Mouse (Mus musculus): Measurements from ENCODE around the gene 1700025G04Rik.
"Not testable (repeated sequence)": the region's sequence is repeated elsewhere in the genome, so short reads cannot be mapped to it uniquely, and the experiment has no call there.

1700025G04Rik gene

DNA sequence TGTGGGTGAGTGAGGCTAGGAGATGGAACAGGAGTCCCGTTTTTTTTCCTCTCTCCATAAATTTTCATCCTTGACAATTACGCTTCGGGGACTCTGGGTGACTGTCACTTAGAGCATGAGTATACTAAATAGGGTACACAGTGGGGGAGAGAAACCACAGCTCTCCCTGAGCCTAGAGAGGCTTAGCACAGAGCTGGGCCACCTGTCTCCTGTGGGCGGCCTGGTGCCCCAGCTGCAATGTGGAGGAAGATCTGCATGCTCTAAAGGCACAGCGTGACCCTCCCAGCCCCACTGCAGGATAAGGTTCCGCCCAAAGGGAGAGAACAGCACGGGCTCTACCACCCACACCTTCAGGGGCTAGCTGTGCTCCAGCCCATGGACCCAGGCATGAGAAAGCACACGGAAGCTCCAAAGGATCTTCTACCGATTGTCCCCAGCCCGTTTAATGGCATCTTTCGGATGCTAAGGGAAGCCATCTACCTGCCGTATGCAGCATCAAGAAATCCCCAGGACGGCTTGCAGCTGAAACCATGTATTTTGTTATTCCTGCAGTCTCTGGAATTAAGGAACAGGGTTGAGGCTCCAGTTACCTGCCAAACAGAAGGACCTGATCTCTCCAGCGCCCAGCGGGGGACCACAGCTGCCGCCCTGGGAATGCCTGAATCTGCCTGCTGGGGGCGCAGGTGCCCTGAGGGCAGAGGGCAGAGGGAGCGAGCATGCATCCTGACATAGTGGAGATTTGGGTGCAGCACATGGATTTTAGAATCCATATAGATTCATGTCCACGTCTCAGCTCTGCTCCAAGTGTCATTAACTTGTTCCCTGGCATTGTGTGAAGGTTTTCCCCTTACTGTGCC, 243.8 kb downstream of the 1700025G04Rik start:
- peak; percentile 40 for DNase-seq

DNA sequence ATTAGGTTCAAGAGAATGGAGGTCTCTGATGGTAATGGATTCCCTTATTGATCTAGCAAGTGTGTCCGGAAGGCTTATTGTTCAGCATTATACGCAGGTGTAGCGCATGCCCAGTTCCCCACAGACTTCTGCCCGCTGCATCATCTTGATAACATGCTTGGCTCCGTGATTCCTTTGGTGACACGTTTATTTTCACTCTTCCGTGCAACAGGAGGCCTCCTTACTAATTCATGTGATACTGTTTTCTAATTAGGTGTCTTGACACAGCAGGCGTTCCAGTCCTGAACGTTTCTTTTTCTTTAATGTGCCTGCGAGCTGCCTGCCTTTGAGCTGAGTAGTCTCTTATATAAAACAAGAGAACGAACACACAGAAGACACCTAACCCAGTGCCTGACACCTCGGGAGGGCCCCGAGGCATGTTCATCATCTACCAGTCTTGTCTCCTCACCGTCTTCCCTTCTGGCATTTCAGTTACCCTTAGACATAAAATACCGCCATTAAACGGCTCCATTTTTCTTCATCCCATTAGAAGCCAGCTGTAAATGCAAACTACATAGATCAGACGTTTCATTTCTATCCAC, 244.6 kb downstream of the 1700025G04Rik start:
- DNase-seq, result no peak

DNA sequence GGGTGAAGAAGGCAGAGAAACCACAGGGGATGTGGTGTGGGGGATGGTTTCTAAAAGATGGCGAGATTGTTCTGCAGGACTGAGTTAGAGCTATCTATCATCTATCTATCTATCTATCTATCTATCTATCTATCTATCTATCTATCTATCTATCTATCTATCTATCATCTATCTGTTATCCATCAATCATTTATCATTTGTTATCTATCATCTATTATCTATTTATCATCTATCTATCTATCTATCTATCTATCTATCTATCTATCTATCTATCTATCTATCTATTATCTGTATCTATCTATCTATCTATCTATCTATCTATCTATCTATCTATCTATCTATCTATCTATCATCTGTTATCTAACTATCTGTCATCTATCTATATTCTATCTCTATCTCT, 249.6 kb downstream of the 1700025G04Rik start:
- not testable (repeated sequence) for DNase-seq

DNA sequence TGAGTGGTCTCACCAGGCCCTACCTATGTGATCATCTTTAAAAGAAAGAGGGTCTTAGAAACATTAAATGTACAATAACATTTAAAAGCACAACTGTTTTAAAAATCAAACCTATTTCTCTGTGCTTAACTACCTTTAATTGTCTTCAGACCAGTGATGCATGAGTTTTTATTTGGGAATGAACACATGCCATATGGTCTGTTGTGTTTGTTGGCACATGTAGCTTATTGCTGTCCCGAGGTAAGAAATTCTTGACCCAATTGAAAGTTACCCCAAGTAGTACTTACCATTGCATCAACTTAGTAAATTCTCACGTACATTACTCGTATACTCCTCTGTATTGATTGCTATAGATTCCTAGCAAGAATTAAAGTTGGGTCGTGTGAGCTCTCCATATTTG, 254.7 kb downstream of the 1700025G04Rik start:
- peak; percentile 87 for DNase-seq

DNA sequence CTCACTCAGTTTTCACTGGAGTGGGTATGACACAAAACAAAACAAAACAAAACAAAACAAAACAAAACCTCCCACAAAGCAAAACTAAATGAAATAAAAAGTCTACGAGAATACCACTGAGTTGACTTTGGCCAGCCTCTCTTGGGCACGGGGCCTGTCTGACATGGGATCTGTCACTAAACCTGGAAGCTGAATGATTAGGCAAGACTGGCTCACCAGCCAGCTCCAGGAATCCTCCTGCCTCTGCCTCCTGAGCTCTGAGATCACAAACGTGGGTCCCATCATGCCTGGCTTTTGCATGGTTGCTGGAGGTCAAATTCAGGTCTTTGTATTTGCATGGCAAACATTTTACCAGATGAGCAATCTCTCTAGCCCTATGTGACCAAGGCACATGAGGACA, 258.1 kb downstream of the 1700025G04Rik start:
- DNase-seq, result no peak

DNA sequence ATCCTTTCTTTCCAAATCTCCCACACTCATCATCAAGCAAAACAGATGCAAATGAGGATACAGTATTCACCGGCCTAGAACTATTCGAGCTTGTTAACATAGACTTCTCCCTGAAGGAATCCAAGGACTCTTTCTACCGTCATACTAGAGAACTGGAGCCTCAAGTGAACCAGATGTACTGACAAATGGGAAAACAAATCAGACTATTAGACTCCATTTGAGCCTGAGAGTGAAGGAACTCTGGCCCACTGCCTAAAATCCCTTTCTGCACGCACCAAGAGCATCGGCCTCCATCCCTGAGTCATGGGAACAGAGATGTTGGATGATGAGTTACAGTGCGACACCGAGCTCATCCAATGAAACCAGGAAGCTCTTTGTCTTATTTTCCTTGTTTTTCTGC, 264.9 kb downstream of the 1700025G04Rik start:
- DNase-seq, result no peak

DNA sequence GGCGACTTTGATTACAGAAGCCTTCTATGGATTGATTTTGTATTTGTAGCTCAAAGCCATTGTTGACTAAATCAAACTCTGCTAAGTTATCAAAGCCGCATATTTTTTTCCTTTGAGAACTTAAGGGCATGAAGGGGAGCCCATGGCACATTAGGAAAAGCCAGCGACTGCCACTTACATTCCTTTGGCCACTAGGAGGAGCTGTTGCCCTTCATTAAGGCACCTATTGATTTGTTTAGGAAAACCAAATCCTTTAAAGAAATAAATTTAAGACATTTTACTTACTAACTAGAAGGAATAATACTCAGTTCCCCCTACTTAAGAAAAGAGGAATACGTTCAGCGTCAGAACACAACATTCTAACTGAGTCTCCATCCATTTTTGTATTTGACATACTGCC, 269.5 kb downstream of the 1700025G04Rik start:
- DNase-seq, result peak; percentile 83

DNA sequence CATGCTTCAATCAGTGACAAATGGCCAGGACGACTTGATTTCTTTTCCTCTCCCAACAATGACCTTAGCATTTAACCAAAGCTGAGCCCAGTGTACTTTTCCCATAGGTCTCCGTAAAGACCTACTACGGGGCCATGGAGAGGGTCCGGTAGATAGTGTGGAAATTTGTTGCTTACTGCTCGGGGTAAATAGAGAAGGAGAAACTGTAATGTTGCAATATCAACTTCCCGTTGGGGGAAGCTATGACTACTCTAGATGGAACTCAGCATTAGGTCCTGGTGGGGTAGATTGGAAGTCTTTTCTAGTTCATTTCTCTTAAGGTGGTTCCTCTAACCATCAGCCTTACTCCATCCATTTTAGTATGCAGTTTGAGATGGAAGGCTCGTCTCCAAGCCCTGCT, 270.7 kb downstream of the 1700025G04Rik start:
- DNase-seq, result no peak

DNA sequence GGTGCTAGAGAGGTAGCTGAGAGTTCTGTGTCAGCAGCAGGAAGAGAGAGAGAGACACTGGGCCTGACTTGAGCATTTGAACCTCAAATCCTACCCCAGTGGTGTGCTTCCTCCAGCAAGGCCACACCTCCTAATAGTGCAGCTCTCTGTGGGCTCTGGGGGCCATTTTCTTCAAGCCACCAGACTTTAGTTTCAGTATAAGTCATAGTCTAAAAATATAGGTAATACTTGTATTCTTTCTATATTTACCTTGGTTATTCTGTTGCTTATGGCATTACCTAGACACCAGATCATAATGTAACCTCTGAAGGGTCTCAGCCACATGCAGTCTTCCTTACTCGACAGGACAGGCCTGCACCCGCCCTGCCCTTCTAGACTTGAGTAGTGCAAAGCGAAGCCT, 273.9 kb downstream of the 1700025G04Rik start:
- DNase-seq, result no peak

DNA sequence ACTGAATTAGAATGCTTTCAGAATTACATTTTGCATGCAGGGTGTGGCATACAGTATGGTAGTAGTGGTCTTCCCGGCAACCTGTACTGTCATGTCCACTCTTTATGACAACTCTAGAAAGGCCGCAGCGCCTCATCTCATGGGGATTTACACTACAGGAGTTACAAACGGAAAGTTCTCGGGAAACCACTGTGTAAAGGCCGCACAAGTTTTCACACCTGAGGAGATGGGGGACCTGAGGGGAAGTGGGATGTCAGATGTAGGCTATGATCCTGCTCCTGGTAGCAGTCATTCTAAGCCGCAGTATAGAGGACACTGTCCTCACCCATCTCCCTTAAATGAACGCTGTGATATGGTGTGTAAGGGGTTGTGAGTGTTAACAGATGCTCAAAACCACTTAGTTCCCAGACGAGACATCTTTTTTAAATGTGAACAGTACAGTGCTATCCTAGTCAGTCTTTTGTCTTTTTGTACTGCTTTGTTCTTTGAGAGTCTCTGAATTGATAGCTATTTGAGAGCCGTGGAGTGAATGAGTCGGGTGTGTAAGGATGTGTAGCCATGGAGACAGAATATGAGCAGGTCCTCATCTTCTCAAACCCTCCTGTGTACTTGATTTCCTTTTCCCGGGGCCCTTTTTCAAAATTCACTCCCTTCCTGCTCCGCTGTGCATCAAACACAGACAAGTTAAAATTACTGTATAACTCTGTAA, 277.8 kb downstream of the 1700025G04Rik start:
- no peak for DNase-seq

DNA sequence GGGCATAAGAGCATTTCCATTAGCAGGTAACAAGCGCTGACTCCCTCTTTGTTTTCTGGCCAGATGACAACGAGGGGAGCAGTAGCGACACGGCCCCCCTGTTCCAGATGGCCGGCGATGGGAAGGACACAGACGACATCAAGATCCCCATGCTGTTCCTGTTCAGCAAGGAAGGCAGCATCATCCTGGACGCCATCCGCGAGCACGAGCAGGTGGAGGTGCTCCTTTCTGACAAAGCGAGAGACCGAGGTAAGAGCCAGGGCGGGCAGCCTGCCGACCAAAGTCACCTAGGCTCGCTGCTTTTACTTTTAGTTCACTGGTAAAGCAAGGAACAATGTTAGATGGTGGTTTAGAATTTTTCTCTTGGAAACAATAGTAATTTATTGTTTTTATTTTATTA, 278.5 kb downstream of the 1700025G04Rik start:
- peak; percentile 17 for DNase-seq

DNA sequence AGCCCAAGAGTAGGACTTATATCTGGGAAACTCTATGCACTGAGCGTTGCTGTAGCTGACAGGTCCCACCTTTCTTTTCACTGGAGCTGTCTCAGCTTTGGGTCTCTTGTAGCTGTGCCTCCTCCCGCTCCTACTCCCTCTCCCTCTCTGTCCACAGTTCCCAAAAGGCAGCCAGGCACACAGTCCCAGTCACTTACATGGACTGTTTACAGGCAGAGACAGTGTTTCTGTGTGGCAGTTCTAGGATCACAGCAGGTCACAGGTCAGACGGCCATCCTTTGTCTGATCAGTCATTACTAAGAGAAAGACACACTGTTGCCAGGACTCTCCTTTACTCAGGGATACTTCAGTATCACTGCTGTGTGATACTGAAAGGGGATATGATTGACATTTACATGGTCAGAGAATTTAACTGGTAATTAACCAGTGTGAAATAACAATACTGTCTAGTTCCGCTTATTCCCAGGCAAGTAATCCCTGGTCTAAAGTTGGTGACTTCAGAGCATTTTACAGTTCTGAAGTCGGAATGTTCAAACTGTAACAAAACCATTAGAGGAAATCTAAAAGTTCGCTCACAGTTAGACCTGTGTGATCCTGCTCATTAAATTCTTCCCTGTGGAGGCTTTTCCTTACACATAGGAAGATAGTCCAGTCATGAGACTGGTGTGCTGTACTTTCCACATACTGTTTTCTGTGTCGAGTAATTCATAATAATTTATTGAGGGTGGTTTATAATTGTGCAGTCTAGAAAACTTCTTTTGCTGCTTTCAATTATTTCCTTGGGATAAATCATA, 279.1 kb downstream of the 1700025G04Rik start:
- no peak for DNase-seq

DNA sequence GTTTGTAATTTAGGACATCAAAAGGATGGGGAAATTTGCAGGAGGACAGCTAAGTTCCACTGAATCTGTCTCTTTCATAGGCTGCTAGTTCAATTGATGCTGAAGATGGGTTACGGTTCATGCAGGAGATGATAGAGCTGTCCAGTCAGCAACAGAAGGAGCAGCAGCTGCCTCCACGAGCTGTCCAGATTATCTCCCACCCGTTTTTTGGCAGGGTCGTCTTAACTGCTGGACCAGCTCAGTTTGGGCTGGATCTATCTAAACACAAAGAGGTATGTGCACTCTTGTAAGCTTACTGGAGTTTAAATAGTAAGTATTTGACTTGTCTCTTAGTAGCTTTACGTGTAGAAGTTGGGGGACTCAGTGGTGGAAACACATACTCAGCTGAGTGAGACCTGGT, 282.6 kb downstream of the 1700025G04Rik start:
- DNase-seq, result no peak

DNA sequence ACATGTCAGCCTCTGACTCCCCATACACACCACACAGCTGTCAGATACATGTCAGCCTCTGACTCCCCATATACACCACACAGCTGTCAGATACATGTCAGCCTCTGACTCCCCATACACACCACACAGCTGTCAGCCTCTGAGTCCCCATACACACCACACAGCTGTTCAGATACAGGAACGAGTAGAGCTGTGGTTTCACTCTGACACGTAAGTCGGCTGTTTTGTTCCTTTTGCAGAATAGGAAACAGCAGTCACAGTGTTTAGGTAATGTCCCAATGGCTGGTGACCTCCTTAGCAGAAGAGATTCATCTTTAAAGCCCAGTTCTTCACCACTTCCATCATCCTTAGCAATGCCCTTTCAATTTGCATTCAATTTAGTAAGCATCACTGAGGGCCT, 287.1 kb downstream of the 1700025G04Rik start:
- DNase-seq, result not testable (repeated sequence)
